Mouse (Mus musculus) cerebellum, postnatal 25 days (tissue): ENCODE measurements around the gene Rab20.

Experiments used
- DNase-seq, 2 experiments: peaks; one replicate each; pipeline ENCODE4 v3.0.0; 2021; ENCODE audit warnings: mixed read lengths in 2 of 2

Rab20 gene

GRCm38 (mm10) chr8:11452559-11452958, 26.0 kb downstream of the Rab20 start:
- DNase-seq = no peak

- no peak for DNase-seq
Observed at GRCm38 (mm10) chr8:11452152-11452551, 26.4 kb downstream of the Rab20 start.

- peak in 1 of 2 experiments; percentile 17 for DNase-seq
Observed at GRCm38 (mm10) chr8:11450184-11451113, 28.1 kb downstream of the Rab20 start.

GRCm38 (mm10) chr8:11447910-11448570, 30.5 kb downstream of the Rab20 start:
- DNase-seq = no peak

GRCm38 (mm10) chr8:11445790-11446189, 32.7 kb downstream of the Rab20 start:
- no peak for DNase-seq

GRCm38 (mm10) chr8:11444216-11444615, 34.3 kb downstream of the Rab20 start:
- DNase-seq = no peak

- DNase-seq = no peak
Observed at GRCm38 (mm10) chr8:11443611-11444010, 34.9 kb downstream of the Rab20 start.

GRCm38 (mm10) chr8:11441291-11441690, 37.2 kb downstream of the Rab20 start:
- no peak for DNase-seq

GRCm38 (mm10) chr8:11437862-11438261, 40.6 kb downstream of the Rab20 start:
- no peak for DNase-seq

- DNase-seq = no peak
Observed at GRCm38 (mm10) chr8:11430688-11431087, 47.8 kb downstream of the Rab20 start.

GRCm38 (mm10) chr8:11423091-11423490, 55.4 kb downstream of the Rab20 start:
- peak in 1 of 2 experiments; percentile 41 for DNase-seq

- DNase-seq = no peak
Observed at GRCm38 (mm10) chr8:11421968-11422367, 56.5 kb downstream of the Rab20 start.

GRCm38 (mm10) chr8:11421105-11421504, 57.4 kb downstream of the Rab20 start:
- DNase-seq = peak; percentile 42 to 66

- peak; percentile 68 to 81 for DNase-seq
Observed at GRCm38 (mm10) chr8:11419645-11420044, 58.9 kb downstream of the Rab20 start.

GRCm38 (mm10) chr8:11419232-11419631, 59.3 kb downstream of the Rab20 start:
- DNase-seq = peak; percentile 82 to 89

- peak in 1 of 2 experiments; percentile 20 for DNase-seq
Observed at GRCm38 (mm10) chr8:11417762-11418161, 60.7 kb downstream of the Rab20 start.

GRCm38 (mm10) chr8:11415089-11415488, 63.4 kb downstream of the Rab20 start:
- DNase-seq = peak in 1 of 2 experiments; percentile 37

GRCm38 (mm10) chr8:11414304-11414703, 64.2 kb downstream of the Rab20 start:
- DNase-seq = peak; percentile 21 to 30

GRCm38 (mm10) chr8:11412450-11412849, 66.1 kb downstream of the Rab20 start:
- no peak for DNase-seq

- DNase-seq = no peak
Observed at GRCm38 (mm10) chr8:11411504-11412124, 66.9 kb downstream of the Rab20 start.

GRCm38 (mm10) chr8:11405722-11406481, 72.6 kb downstream of the Rab20 start:
- peak; percentile 26 to 42 for DNase-seq

- no peak for DNase-seq
Observed at GRCm38 (mm10) chr8:11404614-11405013, 73.9 kb downstream of the Rab20 start.

- DNase-seq = no peak
Observed at GRCm38 (mm10) chr8:11403813-11404212, 74.7 kb downstream of the Rab20 start.
